Mouse (Mus musculus): ENCODE data around the gene Cd244a. TPM values are rescaled to one million over a fixed set of nuclear protein-coding genes. Genes with fewer than 3 reads are reported as not detected.

Gene Cd244a
- 0.07 TPM in 1 of 2 replicates, not detected in the other for polyA plus RNA-seq (2014; fragmentation: Nextera tagmentation; extraction: Ambion mirVana)

- ATAC-seq (ENCODE audit: low FRiP score, low TSS enrichment) (no peak), DNase-seq (no peak)
- Histone ChIP-seq H3K4me1 (ENCODE audit: control insufficient read depth, insufficient read depth, low read length) (no peaks in the 10 kb centered on the region), H3K9ac (replicated peaks; ENCODE audit: low read length) (no peak within 1 kb of the TSS), H3K36me3 (ENCODE audit: control insufficient read depth, insufficient read depth, low read length) (no peaks in the 10 kb centered on the region), H3K4me3 (replicated peaks; ENCODE audit: low read depth, low read length) (no peak within 1 kb of the TSS), H3K27me3 (ENCODE audit: control insufficient read depth, insufficient read depth, low read length) (no peaks in the 10 kb centered on the region), H3K9me3 (ENCODE audit: control insufficient read depth, low read length) (no peaks in the 10 kb centered on the region), H3K27ac (replicated peaks; ENCODE audit: low read depth, low read length) (no peak within 1 kb of the TSS), H3K4me2 (ENCODE audit: low read length) (no peak within 1 kb of the TSS)
- 82% methylated on average over 4 of the region's 4 CpGs for WGBS
These were observed at the start of gene Cd244a for GRCm38 (mm10) chr1:171558898-171559297. Gene Cd244a (plus strand): TSS chr1:171559193.

GRCm38 (mm10) chr1:171513234-171513633, 45.8 kb upstream of the Cd244a start:
- H3K4me2 ChIP-seq (ENCODE audit: low read length): no peak overlapping the region
- H3K27me3 ChIP-seq (ENCODE audit: control insufficient read depth, insufficient read depth, low read length): no peaks in the 10 kb centered on the region
- no peak overlapping the region for H3K27ac ChIP-seq (replicated peaks; ENCODE audit: low read depth, low read length)
- 90% methylated on average over 2 of the region's 2 CpGs for WGBS
- H3K9ac ChIP-seq (replicated peaks; ENCODE audit: low read length): no peak overlapping the region
- H3K4me1 ChIP-seq (ENCODE audit: control insufficient read depth, insufficient read depth, low read length): no peaks in the 10 kb centered on the region
- no peak overlapping the region for H3K4me3 ChIP-seq (replicated peaks; ENCODE audit: low read depth, low read length)
- no peak for DNase-seq
- H3K36me3 ChIP-seq (ENCODE audit: control insufficient read depth, insufficient read depth, low read length): no peaks in the 10 kb centered on the region
- H3K9me3 ChIP-seq (ENCODE audit: control insufficient read depth, low read length): no peaks in the 10 kb centered on the region
- no peak for ATAC-seq (ENCODE audit: low FRiP score, low TSS enrichment)

GRCm38 (mm10) chr1:171513760-171514159, 45.2 kb upstream of the Cd244a start:
- H3K9me3 ChIP-seq (ENCODE audit: control insufficient read depth, low read length): no peaks in the 10 kb centered on the region
- H3K27me3 ChIP-seq (ENCODE audit: control insufficient read depth, insufficient read depth, low read length): no peaks in the 10 kb centered on the region
- H3K36me3 ChIP-seq (ENCODE audit: control insufficient read depth, insufficient read depth, low read length): no peaks in the 10 kb centered on the region
- ATAC-seq (ENCODE audit: low FRiP score, low TSS enrichment) (no peak), DNase-seq (no peak)
- no peak overlapping the region for H3K4me3 ChIP-seq (replicated peaks; ENCODE audit: low read depth, low read length)
- H3K4me2 ChIP-seq (ENCODE audit: low read length): no peak overlapping the region
- no peaks in the 10 kb centered on the region for H3K4me1 ChIP-seq (ENCODE audit: control insufficient read depth, insufficient read depth, low read length)
- no peak overlapping the region for H3K27ac ChIP-seq (replicated peaks; ENCODE audit: low read depth, low read length)
- H3K9ac ChIP-seq (replicated peaks; ENCODE audit: low read length): no peak overlapping the region
- WGBS: 98% methylated on average over 1 of the region's 1 CpGs

- ATAC-seq (ENCODE audit: low FRiP score, low TSS enrichment): no peak
- H3K27me3 ChIP-seq (ENCODE audit: control insufficient read depth, insufficient read depth, low read length): no peaks in the 10 kb centered on the region
- whole genome bisulfite sequencing: 15% methylated on average over 1 of the region's 1 CpGs
- H3K27ac ChIP-seq (replicated peaks; ENCODE audit: low read depth, low read length): no peak overlapping the region
- DNase-seq: no peak
- no peak overlapping the region for H3K4me3 ChIP-seq (replicated peaks; ENCODE audit: low read depth, low read length)
- no peaks in the 10 kb centered on the region for H3K9me3 ChIP-seq (ENCODE audit: control insufficient read depth, low read length)
- no peak overlapping the region for H3K9ac ChIP-seq (replicated peaks; ENCODE audit: low read length)
- H3K36me3 ChIP-seq (ENCODE audit: control insufficient read depth, insufficient read depth, low read length): no peaks in the 10 kb centered on the region
- H3K4me1 ChIP-seq (ENCODE audit: control insufficient read depth, insufficient read depth, low read length): no peaks in the 10 kb centered on the region
- H3K4me2 ChIP-seq (ENCODE audit: low read length): no peak overlapping the region
These were observed 44.0 kb upstream of the Cd244a start for GRCm38 (mm10) chr1:171515039-171515438.

GRCm38 (mm10) chr1:171515557-171515956, 43.4 kb upstream of the Cd244a start:
- no peak for ATAC-seq (ENCODE audit: low FRiP score, low TSS enrichment)

GRCm38 (mm10) chr1:171531367-171531766, 27.6 kb upstream of the Cd244a start:
- no peak overlapping the region for H3K9ac ChIP-seq (replicated peaks; ENCODE audit: low read length)
- 93% methylated on average over 4 of the region's 4 CpGs for WGBS
- H3K27me3 ChIP-seq (ENCODE audit: control insufficient read depth, insufficient read depth, low read length): no peaks in the 10 kb centered on the region
- H3K4me2 ChIP-seq (ENCODE audit: low read length): no peak overlapping the region
- H3K4me3 ChIP-seq (replicated peaks; ENCODE audit: low read depth, low read length): no peak overlapping the region
- no peak for DNase-seq
- no peak overlapping the region for H3K27ac ChIP-seq (replicated peaks; ENCODE audit: low read depth, low read length)
- H3K9me3 ChIP-seq (ENCODE audit: control insufficient read depth, low read length): no peaks in the 10 kb centered on the region
- no peak for ATAC-seq (ENCODE audit: low FRiP score, low TSS enrichment)
- H3K4me1 ChIP-seq (ENCODE audit: control insufficient read depth, insufficient read depth, low read length): no peaks in the 10 kb centered on the region
- no peaks in the 10 kb centered on the region for H3K36me3 ChIP-seq (ENCODE audit: control insufficient read depth, insufficient read depth, low read length)

More at GRCm38 (mm10) chr1:171515557-171515956, 43.4 kb upstream of the Cd244a start:
- Histone ChIP-seq H3K9me3 (ENCODE audit: control insufficient read depth, low read length) (no peaks in the 10 kb centered on the region), H3K4me2 (ENCODE audit: low read length) (no peak overlapping the region), H3K36me3 (ENCODE audit: control insufficient read depth, insufficient read depth, low read length) (no peaks in the 10 kb centered on the region), H3K27ac (replicated peaks; ENCODE audit: low read depth, low read length) (no peak overlapping the region), H3K9ac (replicated peaks; ENCODE audit: low read length) (no peak overlapping the region), H3K4me3 (replicated peaks; ENCODE audit: low read depth, low read length) (no peak overlapping the region), H3K27me3 (ENCODE audit: control insufficient read depth, insufficient read depth, low read length) (no peaks in the 10 kb centered on the region), H3K4me1 (ENCODE audit: control insufficient read depth, insufficient read depth, low read length) (no peaks in the 10 kb centered on the region)
- 89% methylated on average over 4 of the region's 4 CpGs for WGBS
- DNase-seq: no peak

- Histone ChIP-seq H3K9ac (replicated peaks; ENCODE audit: low read length) (no peak overlapping the region), H3K27ac (replicated peaks; ENCODE audit: low read depth, low read length) (no peak overlapping the region), H3K36me3 (ENCODE audit: control insufficient read depth, insufficient read depth, low read length) (no peaks in the 10 kb centered on the region), H3K4me2 (ENCODE audit: low read length) (no peak overlapping the region), H3K4me1 (ENCODE audit: control insufficient read depth, insufficient read depth, low read length) (no peaks in the 10 kb centered on the region), H3K4me3 (replicated peaks; ENCODE audit: low read depth, low read length) (no peak overlapping the region), H3K27me3 (ENCODE audit: control insufficient read depth, insufficient read depth, low read length) (no peaks in the 10 kb centered on the region), H3K9me3 (ENCODE audit: control insufficient read depth, low read length) (no peaks in the 10 kb centered on the region)
- ATAC-seq (ENCODE audit: low FRiP score, low TSS enrichment) (no peak), DNase-seq (no peak)
- WGBS: 66% methylated on average over 2 of the region's 2 CpGs
These were observed 26.2 kb upstream of the Cd244a start for GRCm38 (mm10) chr1:171532830-171533229.

- Histone ChIP-seq H3K27me3 (ENCODE audit: control insufficient read depth, insufficient read depth, low read length) (no peaks in the 10 kb centered on the region), H3K36me3 (ENCODE audit: control insufficient read depth, insufficient read depth, low read length) (no peaks in the 10 kb centered on the region), H3K9me3 (ENCODE audit: control insufficient read depth, low read length) (no peaks in the 10 kb centered on the region), H3K4me3 (replicated peaks; ENCODE audit: low read depth, low read length) (no peak overlapping the region), H3K4me1 (ENCODE audit: control insufficient read depth, insufficient read depth, low read length) (no peaks in the 10 kb centered on the region), H3K9ac (replicated peaks; ENCODE audit: low read length) (no peak overlapping the region), H3K4me2 (ENCODE audit: low read length) (no peak overlapping the region), H3K27ac (replicated peaks; ENCODE audit: low read depth, low read length) (no peak overlapping the region)
- DNase-seq (no peak), ATAC-seq (ENCODE audit: low FRiP score, low TSS enrichment) (no peak)
These were observed 24.4 kb upstream of the Cd244a start for GRCm38 (mm10) chr1:171534557-171534956.

- Histone ChIP-seq H3K9ac (replicated peaks; ENCODE audit: low read length) (no peak within 1 kb of the TSS), H3K4me3 (replicated peaks; ENCODE audit: low read depth, low read length) (no peak within 1 kb of the TSS), H3K4me2 (ENCODE audit: low read length) (no peak within 1 kb of the TSS), H3K27me3 (ENCODE audit: control insufficient read depth, insufficient read depth, low read length) (no peaks in the 10 kb centered on the region), H3K9me3 (ENCODE audit: control insufficient read depth, low read length) (no peaks in the 10 kb centered on the region), H3K4me1 (ENCODE audit: control insufficient read depth, insufficient read depth, low read length) (no peaks in the 10 kb centered on the region), H3K27ac (replicated peaks; ENCODE audit: low read depth, low read length) (no peak within 1 kb of the TSS), H3K36me3 (ENCODE audit: control insufficient read depth, insufficient read depth, low read length) (no peaks in the 10 kb centered on the region)
- WGBS: 96% methylated on average over 1 of the region's 1 CpGs
- DNase-seq: no peak
- no peak for ATAC-seq (ENCODE audit: low FRiP score, low TSS enrichment)
These were observed 23.8 kb upstream of the Cd244a start, which contains the start of gene Itln1 for GRCm38 (mm10) chr1:171535194-171535593. Gene Itln1 (minus strand): TSS chr1:171535294.

Measured in midbrain, embryonic 14.5 days (tissue).